Mouse (Mus musculus): ENCODE data around the gene Clstn1.

GRCm38 (mm10) chr4:149542927-149543553 is 43.2 kb upstream of the Clstn1 start:
- peak; percentile 77 for TF ChIP-seq CTCF (IDR thresholded peaks at IDR 0.05; ENCODE audit: borderline replicate concordance, insufficient read depth, low read length)
- TF ChIP-seq POLR2A (IDR thresholded peaks at IDR 0.05; ENCODE audit: low read depth, low read length): no peak

Data from embryonic fibroblast, embryonic 13.5 days (primary cell).